Mouse (Mus musculus) heart, postnatal 10 days (tissue): Measurements from ENCODE around the gene Klhl12. TPM values are rescaled to one million over a fixed set of nuclear protein-coding genes. Genes with fewer than 3 reads are reported as not detected.
A peak's percentile ranks its signal among the peaks of the same experiment; 100 is the strongest.
"Not testable (repeated sequence)": the region's sequence is repeated elsewhere in the genome, so short reads cannot be mapped to it uniquely, and the experiment has no call there.

Experiments
- DNase-seq, 2 experiments: peaks; one replicate each; pipeline ENCODE4 v3.0.0; 2021
- intact Hi-C: fragments of 180-260 bp; cut with DNase I; formaldehyde crosslinking; loops from one replicate; pipeline ENCODE4 v1.15.1; 2025
- total RNA-seq, 2 experiments: library from RNA; stranded (reverse); gene quantifications; 2 replicates each; pipeline ENCODE4 v1.2.3; 2021

Klhl12 gene
- total RNA-seq, 2 experiments from 2014 or later, result 18.3 to 19.6 TPM

- intact Hi-C loops, result no loop called here
- no peak for DNase-seq
Observed at GRCm38 (mm10) chr1:134512584-134512983, 57.3 kb downstream of the Klhl12 start.

GRCm38 (mm10) chr1:134513312-134513860 lies 58.1 kb downstream of the Klhl12 start:
- DNase-seq, result peak; percentile 35 to 46
- intact Hi-C loops, result no loop called here

GRCm38 (mm10) chr1:134513876-134514590 lies 58.7 kb downstream of the Klhl12 start:
- DNase-seq, result peak in 1 of 2 experiments; percentile 13
- intact Hi-C loops, result no loop called here

GRCm38 (mm10) chr1:134515891-134516290 lies 60.6 kb downstream of the Klhl12 start:
- intact Hi-C loops, result loop anchor here (2.0 kb wide), 1 partner anchor 91 kb away; no protein-coding TSS in a partner anchor
- DNase-seq, result peak in 1 of 2 experiments; percentile 11

GRCm38 (mm10) chr1:134516491-134517198 lies 61.3 kb downstream of the Klhl12 start:
- DNase-seq, result peak; percentile 20 to 26
- intact Hi-C loops, result loop anchor here (2.0 kb wide), 1 partner anchor 90 kb away; no protein-coding TSS in a partner anchor

- intact Hi-C loops, result loop anchor here (2.0 kb wide), 1 partner anchor 89 kb away; no protein-coding TSS in a partner anchor
- DNase-seq, result not testable (repeated sequence)
Observed at GRCm38 (mm10) chr1:134517841-134518240, 62.5 kb downstream of the Klhl12 start.

- intact Hi-C loops, result no loop called here
- DNase-seq, result peak; percentile 93 to 94
Observed at GRCm38 (mm10) chr1:134518677-134519076, 63.3 kb downstream of the Klhl12 start.

- intact Hi-C loops, DNase-seq: not testable (repeated sequence)
Observed at GRCm38 (mm10) chr1:134519201-134519600, 63.9 kb downstream of the Klhl12 start.

GRCm38 (mm10) chr1:134520001-134520721 lies 64.8 kb downstream of the Klhl12 start:
- intact Hi-C loops, result no loop called here

GRCm38 (mm10) chr1:134521163-134521562 lies 65.8 kb downstream of the Klhl12 start:
- no peak for DNase-seq
- intact Hi-C loops, result no loop called here

More at GRCm38 (mm10) chr1:134520001-134520721, 64.8 kb downstream of the Klhl12 start:
- DNase-seq, result no peak

GRCm38 (mm10) chr1:134522325-134522724 lies 67.0 kb downstream of the Klhl12 start:
- no peak for DNase-seq
- intact Hi-C loops, result no loop called here

GRCm38 (mm10) chr1:134524424-134524823 lies 69.1 kb downstream of the Klhl12 start:
- DNase-seq, result peak in 1 of 2 experiments; percentile 20
- intact Hi-C loops, result no loop called here

GRCm38 (mm10) chr1:134525015-134525414 lies 69.7 kb downstream of the Klhl12 start:
- intact Hi-C loops, result no loop called here
- DNase-seq, result no peak

GRCm38 (mm10) chr1:134526752-134527151 lies 71.4 kb downstream of the Klhl12 start:
- DNase-seq, result no peak
- intact Hi-C loops, result no loop called here

- no peak for DNase-seq
- intact Hi-C loops, result no loop called here
Observed at GRCm38 (mm10) chr1:134530618-134531017, 75.3 kb downstream of the Klhl12 start.

- intact Hi-C loops, DNase-seq: not testable (repeated sequence)
Observed at GRCm38 (mm10) chr1:134533710-134534109, 78.4 kb downstream of the Klhl12 start.

- intact Hi-C loops, result no loop called here
- DNase-seq, result no peak
Observed at GRCm38 (mm10) chr1:134535054-134535453, 79.7 kb downstream of the Klhl12 start.

GRCm38 (mm10) chr1:134535513-134535912 lies 80.2 kb downstream of the Klhl12 start:
- intact Hi-C loops, result no loop called here
- DNase-seq, result no peak

- no peak for DNase-seq
- intact Hi-C loops, result no loop called here
Observed at GRCm38 (mm10) chr1:134540610-134541009, 85.3 kb downstream of the Klhl12 start.
